Mouse (Mus musculus) lung, postnatal 10 days (tissue): ENCODE measurements around the gene Cfap46.
"Not testable (repeated sequence)": the region's sequence is repeated elsewhere in the genome, so short reads cannot be mapped to it uniquely, and the experiment has no call there.

Source experiments
- DNase-seq: peaks from one replicate; pipeline ENCODE4 v3.0.0; 2021

Gene Cfap46

GRCm38 (mm10) chr7:139659901-139660300, 23.7 kb downstream of the Cfap46 start:
- DNase-seq: not testable (repeated sequence)

GRCm38 (mm10) chr7:139649698-139650097, 33.9 kb downstream of the Cfap46 start:
- no peak for DNase-seq

GRCm38 (mm10) chr7:139648107-139648824, 35.4 kb downstream of the Cfap46 start:
- DNase-seq: peak; percentile 95

- no peak for DNase-seq
These were observed 50.2 kb downstream of the Cfap46 start for GRCm38 (mm10) chr7:139633393-139633792.

- DNase-seq: no peak
These were observed 58.5 kb downstream of the Cfap46 start for GRCm38 (mm10) chr7:139625156-139625555.

- no peak for DNase-seq
These were observed 61.0 kb downstream of the Cfap46 start for GRCm38 (mm10) chr7:139622568-139622967.

- peak; percentile 67 for DNase-seq
These were observed 67.5 kb downstream of the Cfap46 start for GRCm38 (mm10) chr7:139615767-139616766.

- DNase-seq: no peak
These were observed 73.3 kb downstream of the Cfap46 start for GRCm38 (mm10) chr7:139610328-139610727.

- no peak for DNase-seq
These were observed 87.8 kb downstream of the Cfap46 start for GRCm38 (mm10) chr7:139595862-139596261.

- no peak for DNase-seq
These were observed 88.3 kb downstream of the Cfap46 start for GRCm38 (mm10) chr7:139595311-139595710.

- no peak for DNase-seq
These were observed 92.3 kb downstream of the Cfap46 start for GRCm38 (mm10) chr7:139591311-139591710.

GRCm38 (mm10) chr7:139590302-139590701, 93.3 kb downstream of the Cfap46 start:
- DNase-seq: peak; percentile 61

GRCm38 (mm10) chr7:139587919-139588318, 95.7 kb downstream of the Cfap46 start:
- no peak for DNase-seq

GRCm38 (mm10) chr7:139585183-139585821, 98.3 kb downstream of the Cfap46 start:
- DNase-seq: no peak

- DNase-seq: no peak
These were observed 99.1 kb downstream of the Cfap46 start for GRCm38 (mm10) chr7:139584221-139585175.

GRCm38 (mm10) chr7:139583094-139583737, 100.4 kb downstream of the Cfap46 start:
- DNase-seq: no peak

GRCm38 (mm10) chr7:139582595-139582994, 101.0 kb downstream of the Cfap46 start, which contains the start of gene Nkx6-2:
Gene Nkx6-2, minus strand, starts transcription at chr7:139582797.
- DNase-seq: peak; percentile 40

GRCm38 (mm10) chr7:139581801-139582571, 101.6 kb downstream of the Cfap46 start:
- DNase-seq: peak; percentile 9

- DNase-seq: peak; percentile 10
These were observed 102.5 kb downstream of the Cfap46 start for GRCm38 (mm10) chr7:139580851-139581775.
